Mouse (Mus musculus): ENCODE results near the gene Prr3. TPM values are rescaled to one million over a fixed set of nuclear protein-coding genes. Genes with fewer than 3 reads are reported as not detected.

Gene Prr3
- total and polyA plus RNA-seq, 3 experiments: 4.0 to 32.0 (median 5.5) TPM

DNA sequence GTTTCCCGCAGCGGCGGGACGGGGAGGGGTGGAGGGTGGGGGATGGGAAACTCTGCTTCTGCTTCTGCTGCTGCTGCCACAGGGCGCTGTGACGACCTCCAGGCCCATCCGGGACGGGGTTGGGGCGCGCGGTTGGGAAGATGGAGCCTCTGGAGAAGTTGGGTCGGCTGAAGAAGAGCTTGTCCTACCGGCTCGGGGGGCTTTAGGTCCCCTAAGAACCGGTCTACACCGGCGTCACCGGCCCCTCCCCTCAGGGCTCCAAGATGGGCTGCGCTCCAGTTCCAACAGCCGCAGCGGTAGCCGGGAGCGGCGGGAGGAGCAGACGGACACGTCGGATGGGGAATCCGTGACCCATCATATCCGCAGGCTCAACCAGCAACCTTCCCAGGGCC is 323 bp upstream of the Prr3 start:
- TF ChIP-seq SIN3A (IDR thresholded peaks at IDR 0.05; ENCODE audit: low read length): no peak
- no peak for TF ChIP-seq POLR2AphosphoS2 (IDR thresholded peaks at IDR 0.05; ENCODE audit: low read depth, low read length)
- no peak for TF ChIP-seq CTCF (conservative IDR thresholded peaks at IDR 0.05 in 1 of 2, IDR thresholded peaks at IDR 0.05 in 1 of 2; ENCODE audit: low read depth in 2 of 2, low read length in 2 of 2)
- TF ChIP-seq RAD21 (IDR thresholded peaks at IDR 0.05; ENCODE audit: low read depth, low read length): no peak
- no peak for TF ChIP-seq MYC (IDR thresholded peaks at IDR 0.05; ENCODE audit: low read depth, low read length)
- no peak for TF ChIP-seq ZKSCAN1 (IDR thresholded peaks at IDR 0.05; ENCODE audit: borderline replicate concordance, low read depth, low read length)
- no peak for TF ChIP-seq MAX (IDR thresholded peaks at IDR 0.05; ENCODE audit: low read length)
- TF ChIP-seq KAT2A (IDR thresholded peaks at IDR 0.05; ENCODE audit: insufficient replicate concordance, low read length): no peak
- TF ChIP-seq NELFE (IDR thresholded peaks at IDR 0.05; ENCODE audit: low read depth, low read length): 0 out of 2 replicates have a peak, but pooled peaks have one; percentile 7
- 0 out of 2 replicates have a peak, but pooled peaks have one; percentile 17 for TF ChIP-seq UBTF (IDR thresholded peaks at IDR 0.05; ENCODE audit: low read depth, low read length)
- TF ChIP-seq PAX5 (IDR thresholded peaks at IDR 0.05; ENCODE audit: low read length): no peak
- TF ChIP-seq TCF12 (IDR thresholded peaks at IDR 0.05; ENCODE audit: low read depth, low read length): no peak
- Histone ChIP-seq H3K36me3 (replicated peaks in 1 of 2; ENCODE audit: control insufficient read depth in 1 of 2, insufficient read depth in 1 of 2, low read length in 1 of 2) (peaks cover 26 to 52% of the 10 kb centered on the region in 2 experiments), H3K9ac (ENCODE audit: insufficient read depth, low read depth) (peak overlapping the region; percentile 69), H3K79me2 (replicated peaks; ENCODE audit: control insufficient read depth, extremely low read depth, insufficient read depth, poor library complexity, severe bottlenecking) (peaks cover 25% of the 10 kb centered on the region), H3K4me1 (ENCODE audit: control insufficient read depth in 1 of 2, insufficient read depth in 2 of 2) (peaks cover 3 to 20% of the 10 kb centered on the region in 2 experiments; a peak in 3 of 4 replicates), H3K4me2 (ENCODE audit: insufficient read depth, low read depth, poor library complexity, severe bottlenecking) (peak overlapping the region; percentile 65), H3K27me3 (replicated peaks) (no peaks in the 10 kb centered on the region), H3K27ac (ENCODE audit: insufficient read depth, low read depth) (peak overlapping the region; percentile 71), H3K9me3 (replicated peaks; ENCODE audit: low read length) (no peaks in the 10 kb centered on the region), H3K4me3 (replicated peaks in 1 of 3; ENCODE audit: low read depth in 2 of 3, low read length in 2 of 3, poor library complexity in 1 of 3) (peak overlapping the region; percentile 77 to 96 (median 93))
- dilution Hi-C loops (cut with MboI; ENCODE audit: extremely low pct_ligation_motif_present, extremely low pct_unique_long_range_greater_than_20kb, low sequenced_read_pairs) (no loop called here), in situ Hi-C loops (cut with MboI; ENCODE audit: low pct_ligation_motif_present, low pct_unique_long_range_greater_than_20kb, low sequenced_read_pairs) (no loop called here)
- DNase-seq (ENCODE audit: extremely low read depth): no peak

DNA sequence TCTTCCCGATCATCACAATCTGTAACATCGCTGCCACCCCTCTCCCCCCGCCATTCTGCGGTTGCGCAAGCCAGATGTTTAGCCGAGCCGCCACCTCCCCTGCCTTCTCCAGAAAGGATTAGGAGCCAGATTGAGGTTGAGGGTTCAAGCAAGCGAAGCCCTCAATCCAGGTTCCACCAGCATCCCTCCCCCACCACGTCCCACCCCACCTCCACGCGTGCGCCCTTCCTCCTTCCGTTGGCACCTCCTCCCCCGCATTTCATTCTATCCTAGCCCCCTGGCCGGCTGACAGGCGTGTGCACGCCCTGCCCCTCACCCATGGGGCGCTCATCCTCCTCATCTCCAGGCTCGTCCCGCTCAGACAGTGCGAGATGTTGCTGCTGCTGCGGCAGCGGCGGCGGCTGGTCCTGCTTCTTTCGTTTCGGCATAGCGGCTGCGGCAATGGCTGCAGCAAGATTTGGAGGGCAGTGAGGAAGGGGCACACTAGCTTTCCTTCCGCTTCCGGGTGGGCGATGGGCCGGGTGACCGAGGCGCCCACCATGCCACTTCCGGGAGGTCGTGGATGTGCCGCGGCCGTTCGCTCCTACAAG is 1.1 kb downstream of the Prr3 start:
- Histone ChIP-seq H3K4me2 (ENCODE audit: insufficient read depth, low read depth, poor library complexity, severe bottlenecking) (peak overlapping the region; percentile 46), H3K9me3 (replicated peaks; ENCODE audit: low read length) (no peaks in the 10 kb centered on the region), H3K27me3 (replicated peaks) (no peaks in the 10 kb centered on the region), H3K36me3 (replicated peaks in 1 of 2; ENCODE audit: control insufficient read depth in 1 of 2, insufficient read depth in 1 of 2, low read length in 1 of 2) (peaks cover 30 to 51% of the 10 kb centered on the region in 2 experiments), H3K9ac (ENCODE audit: insufficient read depth, low read depth) (peak overlapping the region; percentile 83), H3K27ac (ENCODE audit: insufficient read depth, low read depth) (peak overlapping the region; percentile 96), H3K4me1 (ENCODE audit: control insufficient read depth in 1 of 2, insufficient read depth in 2 of 2) (peaks cover 3 to 20% of the 10 kb centered on the region in 2 experiments; a peak in 3 of 4 replicates), H3K4me3 (replicated peaks in 1 of 3; ENCODE audit: low read depth in 2 of 3, low read length in 2 of 3, poor library complexity in 1 of 3) (peak overlapping the region; percentile 59 to 96 (median 93)), H3K79me2 (replicated peaks; ENCODE audit: control insufficient read depth, extremely low read depth, insufficient read depth, poor library complexity, severe bottlenecking) (peaks cover 25% of the 10 kb centered on the region)
- DNase-seq (ENCODE audit: extremely low read depth): peak; percentile 81
- in situ Hi-C loops (cut with MboI; ENCODE audit: low pct_ligation_motif_present, low pct_unique_long_range_greater_than_20kb, low sequenced_read_pairs) (no loop called here), dilution Hi-C loops (cut with MboI; ENCODE audit: extremely low pct_ligation_motif_present, extremely low pct_unique_long_range_greater_than_20kb, low sequenced_read_pairs) (no loop called here)
- TF ChIP-seq TCF12 (IDR thresholded peaks at IDR 0.05; ENCODE audit: low read depth, low read length) (peak; percentile 57; the same call in 1 of the 2 replicates), SMC3 (IDR thresholded peaks at IDR 0.05; ENCODE audit: low read depth, low read length) (no peak), RCOR1 (conservative IDR thresholded peaks at IDR 0.05; ENCODE audit: low read depth, low read length) (0 out of 2 replicates have a peak, but pooled peaks have one; percentile 48), MEF2A (IDR thresholded peaks at IDR 0.05; ENCODE audit: borderline replicate concordance, low read depth, low read length) (no peak), JUN (IDR thresholded peaks at IDR 0.05; ENCODE audit: insufficient read depth, low read depth, low read length) (no peak), MAFK (IDR thresholded peaks at IDR 0.05; ENCODE audit: insufficient replicate concordance, low read length) (no peak), USF2 (conservative IDR thresholded peaks at IDR 0.05; ENCODE audit: low read depth, low read length) (no peak), MAX (IDR thresholded peaks at IDR 0.05; ENCODE audit: low read length) (peak; percentile 79), CTCF (conservative IDR thresholded peaks at IDR 0.05 in 1 of 2, IDR thresholded peaks at IDR 0.05 in 1 of 2; ENCODE audit: low read depth in 2 of 2, low read length in 2 of 2) (no peak), EP300 (IDR thresholded peaks at IDR 0.05; ENCODE audit: low read length) (no peak), HCFC1 (IDR thresholded peaks at IDR 0.05; ENCODE audit: low read depth, low read length) (peak; percentile 86), BHLHE40 (IDR thresholded peaks at IDR 0.05; ENCODE audit: low read depth, low read length) (0 out of 2 replicates have a peak, but pooled peaks have one; percentile 24), USF1 (IDR thresholded peaks at IDR 0.05; ENCODE audit: low read depth, low read length) (no peak), ZNF384 (IDR thresholded peaks at IDR 0.05; ENCODE audit: low read depth, low read length) (no peak), ZC3H11A (IDR thresholded peaks at IDR 0.05; ENCODE audit: low read depth, low read length) (no peak), ZMIZ1 (IDR thresholded peaks at IDR 0.05; ENCODE audit: low read depth, low read length) (0 out of 2 replicates have a peak, but pooled peaks have one; percentile 27), NRF1 (IDR thresholded peaks at IDR 0.05; ENCODE audit: low read depth, low read length) (peak; percentile 61), MXI1 (IDR thresholded peaks at IDR 0.05; ENCODE audit: low read depth, low read length) (no peak), JUND (conservative IDR thresholded peaks at IDR 0.05; ENCODE audit: low read depth, low read length) (no peak), MAZ (IDR thresholded peaks at IDR 0.05; ENCODE audit: low read depth, low read length) (peak; percentile 78; the same call in 1 of the 2 replicates), POLR2A (IDR thresholded peaks at IDR 0.05; ENCODE audit: low read depth, low read length) (peak; percentile 62), PAX5 (IDR thresholded peaks at IDR 0.05; ENCODE audit: low read length) (no peak), MYC (IDR thresholded peaks at IDR 0.05; ENCODE audit: low read depth, low read length) (no peak; the same call in 1 of the 2 replicates), GABPA (IDR thresholded peaks at IDR 0.05; ENCODE audit: insufficient replicate concordance, low read depth, low read length) (no peak)

All from CH12.LX (cell line).